Mouse (Mus musculus): Measurements from ENCODE around the gene Atp6v1g1. TPM values are rescaled to one million over a fixed set of nuclear protein-coding genes. Genes with fewer than 3 reads are reported as not detected.

Atp6v1g1 gene
- polyA plus RNA-seq, 1 experiment: 154 TPM

- H3K4me3 ChIP-seq (replicated peaks; ENCODE audit: insufficient read depth, low read depth, low read length): no peak overlapping the region
- TF ChIP-seq POLR2A (IDR thresholded peaks at IDR 0.05; ENCODE audit: borderline replicate concordance, insufficient read depth, low read length) (no peak), CTCF (IDR thresholded peaks at IDR 0.05; ENCODE audit: borderline replicate concordance, insufficient read depth, low read depth, low read length) (no peak)
- DNase-seq: no peak
- H3K4me1 ChIP-seq (ENCODE audit: control insufficient read depth, insufficient read depth, low read length): no peaks in the 10 kb centered on the region
- H3K27ac ChIP-seq (ENCODE audit: insufficient read depth, low read length): no peak overlapping the region
- WGBS: 81% methylated on average over 2 of the region's 2 CpGs
- no peaks in the 10 kb centered on the region for H3K27me3 ChIP-seq (ENCODE audit: control insufficient read depth, insufficient read depth, low read length)
Measured at GRCm38 (mm10) chr4:63586240-63586639, 41.7 kb downstream of the Atp6v1g1 start.

- no peak overlapping the region for H3K4me3 ChIP-seq (replicated peaks; ENCODE audit: insufficient read depth, low read depth, low read length)
- WGBS: 87% methylated on average over 7 of the region's 7 CpGs
- TF ChIP-seq CTCF (IDR thresholded peaks at IDR 0.05; ENCODE audit: borderline replicate concordance, insufficient read depth, low read depth, low read length) (no peak), POLR2A (IDR thresholded peaks at IDR 0.05; ENCODE audit: borderline replicate concordance, insufficient read depth, low read length) (no peak)
- no peaks in the 10 kb centered on the region; the same call in 1 of the 2 replicates for H3K27me3 ChIP-seq (ENCODE audit: control insufficient read depth, insufficient read depth, low read length)
- no peak for DNase-seq
- no peaks in the 10 kb centered on the region for H3K4me1 ChIP-seq (ENCODE audit: control insufficient read depth, insufficient read depth, low read length)
- H3K27ac ChIP-seq (ENCODE audit: insufficient read depth, low read length): no peak overlapping the region
Measured at GRCm38 (mm10) chr4:63589987-63590386, 45.4 kb downstream of the Atp6v1g1 start.

- no peak overlapping the region for H3K27ac ChIP-seq (ENCODE audit: insufficient read depth, low read length)
- no peak for DNase-seq
- TF ChIP-seq CTCF (IDR thresholded peaks at IDR 0.05; ENCODE audit: borderline replicate concordance, insufficient read depth, low read depth, low read length): no peak
- TF ChIP-seq POLR2A (IDR thresholded peaks at IDR 0.05; ENCODE audit: borderline replicate concordance, insufficient read depth, low read length): no peak
- 92% methylated on average over 4 of the region's 4 CpGs for WGBS
- H3K4me1 ChIP-seq (ENCODE audit: control insufficient read depth, insufficient read depth, low read length): no peaks in the 10 kb centered on the region
- no peak overlapping the region for H3K4me3 ChIP-seq (replicated peaks; ENCODE audit: insufficient read depth, low read depth, low read length)
- H3K27me3 ChIP-seq (ENCODE audit: control insufficient read depth, insufficient read depth, low read length): no peaks in the 10 kb centered on the region; the same call in 1 of the 2 replicates
Measured at GRCm38 (mm10) chr4:63590538-63590937, 46.0 kb downstream of the Atp6v1g1 start.

GRCm38 (mm10) chr4:63594459-63595110 lies 50.0 kb downstream of the Atp6v1g1 start:
- Histone ChIP-seq H3K27ac (ENCODE audit: insufficient read depth, low read length) (no peak overlapping the region), H3K4me1 (ENCODE audit: control insufficient read depth, insufficient read depth, low read length) (no peaks in the 10 kb centered on the region), H3K27me3 (ENCODE audit: control insufficient read depth, insufficient read depth, low read length) (no peaks in the 10 kb centered on the region; the same call in 1 of the 2 replicates), H3K4me3 (replicated peaks; ENCODE audit: insufficient read depth, low read depth, low read length) (no peak overlapping the region)
- TF ChIP-seq POLR2A (IDR thresholded peaks at IDR 0.05; ENCODE audit: borderline replicate concordance, insufficient read depth, low read length) (no peak), CTCF (IDR thresholded peaks at IDR 0.05; ENCODE audit: borderline replicate concordance, insufficient read depth, low read depth, low read length) (no peak)
- WGBS: 69% methylated on average over 5 of the region's 5 CpGs
- no peak for DNase-seq

GRCm38 (mm10) chr4:63595259-63595658 lies 50.7 kb downstream of the Atp6v1g1 start:
- Histone ChIP-seq H3K27ac (ENCODE audit: insufficient read depth, low read length) (no peak overlapping the region), H3K4me1 (ENCODE audit: control insufficient read depth, insufficient read depth, low read length) (no peaks in the 10 kb centered on the region), H3K4me3 (replicated peaks; ENCODE audit: insufficient read depth, low read depth, low read length) (no peak overlapping the region), H3K27me3 (ENCODE audit: control insufficient read depth, insufficient read depth, low read length) (no peaks in the 10 kb centered on the region; the same call in 1 of the 2 replicates)
- no peak for DNase-seq
- TF ChIP-seq POLR2A (IDR thresholded peaks at IDR 0.05; ENCODE audit: borderline replicate concordance, insufficient read depth, low read length) (no peak), CTCF (IDR thresholded peaks at IDR 0.05; ENCODE audit: borderline replicate concordance, insufficient read depth, low read depth, low read length) (no peak)
- 84% methylated on average over 10 of the region's 10 CpGs for WGBS

- H3K27me3 ChIP-seq (ENCODE audit: control insufficient read depth, insufficient read depth, low read length): no peaks in the 10 kb centered on the region; the same call in 1 of the 2 replicates
- no peak for DNase-seq
- 96% methylated on average over 4 of the region's 4 CpGs for WGBS
- H3K4me1 ChIP-seq (ENCODE audit: control insufficient read depth, insufficient read depth, low read length): no peaks in the 10 kb centered on the region
- H3K27ac ChIP-seq (ENCODE audit: insufficient read depth, low read length): no peak overlapping the region
- TF ChIP-seq CTCF (IDR thresholded peaks at IDR 0.05; ENCODE audit: borderline replicate concordance, insufficient read depth, low read depth, low read length): no peak
- TF ChIP-seq POLR2A (IDR thresholded peaks at IDR 0.05; ENCODE audit: borderline replicate concordance, insufficient read depth, low read length): no peak
- no peak overlapping the region for H3K4me3 ChIP-seq (replicated peaks; ENCODE audit: insufficient read depth, low read depth, low read length)
Measured at GRCm38 (mm10) chr4:63596010-63596409, 51.4 kb downstream of the Atp6v1g1 start.

Other genes starting within 250 kb of the Atp6v1g1 start
- not detected in 2 replicates for gene Orm1, start 200.2 kb upstream of the Atp6v1g1 start, polyA plus RNA-seq (2012; rRNA removed)
- 0.14 TPM in 1 of 2 replicates, not detected in the other for gene Orm3, start 188.6 kb upstream of the Atp6v1g1 start, polyA plus RNA-seq (2012; rRNA removed)
- not detected in 2 replicates for gene Orm2, start 182.3 kb upstream of the Atp6v1g1 start, polyA plus RNA-seq (2012; rRNA removed)
- gene Akna, start 141.4 kb upstream of the Atp6v1g1 start, polyA plus RNA-seq (2012; rRNA removed): 1.9 TPM in 2 replicates
- 91.9 and 101 TPM in 2 replicates for gene Whrn, start 48.8 kb upstream of the Atp6v1g1 start, polyA plus RNA-seq (2012; rRNA removed)
- gene Tmem268, start 14.0 kb downstream of the Atp6v1g1 start, polyA plus RNA-seq (2012; rRNA removed): 11.8 and 12.3 TPM in 2 replicates
- gene Gm11213, start 60.5 kb downstream of the Atp6v1g1 start, polyA plus RNA-seq (2012; rRNA removed): not detected in 2 replicates
- gene Tex48, start 77.7 kb downstream of the Atp6v1g1 start, polyA plus RNA-seq (2012; rRNA removed): not detected in 2 replicates
- not detected in 2 replicates for gene Gm11214, start 118.6 kb downstream of the Atp6v1g1 start, polyA plus RNA-seq (2012; rRNA removed)
- 0.03 TPM in 2 replicates for gene Tnfsf15, start 200.3 kb downstream of the Atp6v1g1 start, polyA plus RNA-seq (2012; rRNA removed)

Data from cerebellum, adult 2 months (tissue).